Mouse (Mus musculus) spleen, adult 10 weeks (tissue): ENCODE measurements around the gene B4galnt4. TPM values are rescaled to one million over a fixed set of nuclear protein-coding genes. Genes with fewer than 3 reads are reported as not detected.

Experiments used
- polyA plus RNA-seq: library from polyadenylated mRNA; stranded (reverse); fragments of 350-450 nt; fragmentation: Illumina TruSeq; extraction: RNeasy Lipid Tissue Mini Kit (QIAGEN cat#74804); gene quantifications from one replicate; pipeline ENCODE4 v1.2.3, GENCODE M21; 2015; ENCODE audit warnings: low replicate concordance; ENCODE audit not compliant: insufficient read depth

B4galnt4 gene
- 0.21 TPM for polyA plus RNA-seq

GRCm38 (mm10) chr7:141060426-141061242 lies at the start of gene B4galnt4:
Gene B4galnt4 (plus strand): TSS chr7:141061104.

GRCm38 (mm10) chr7:141017824-141018223 lies 43.1 kb upstream of the B4galnt4 start, which contains the start of gene Ifitm6:
Gene Ifitm6 (minus strand): TSS chr7:141017924.

GRCm38 (mm10) chr7:141028831-141029230 lies 32.1 kb upstream of the B4galnt4 start, which contains the start of gene Gm17387:
Gene Gm17387 (plus strand): TSS chr7:141029131.

GRCm38 (mm10) chr7:141077841-141078240 lies 16.9 kb downstream of the B4galnt4 start, which contains the start of gene Pkp3:
Gene Pkp3 (plus strand): TSS chr7:141078218.

GRCm38 (mm10) chr7:141099911-141100691 lies 39.2 kb downstream of the B4galnt4 start, which contains the start of gene Sigirr:
Gene Sigirr (minus strand): TSS chr7:141100572.

GRCm38 (mm10) chr7:141117636-141118035 lies 56.7 kb downstream of the B4galnt4 start, which contains the start of gene Ano9:
Gene Ano9 (minus strand): TSS chr7:141117806.

Other genes starting within 250 kb of the B4galnt4 start
- gene Zfp941, start 238.9 kb upstream of the B4galnt4 start, polyA plus RNA-seq: not detected
- gene Urah, start 226.1 kb upstream of the B4galnt4 start, polyA plus RNA-seq: not detected
- not detected for gene Scgb1c1, start 215.6 kb upstream of the B4galnt4 start, polyA plus RNA-seq
- not detected for gene Odf3, start 213.3 kb upstream of the B4galnt4 start, polyA plus RNA-seq
- not detected for gene Gm45785, start 204.8 kb upstream of the B4galnt4 start, polyA plus RNA-seq
- 50.8 TPM for gene Ric8a, start 204.1 kb upstream of the B4galnt4 start, polyA plus RNA-seq
- gene Bet1l, start 203.5 kb upstream of the B4galnt4 start, polyA plus RNA-seq: 16.2 TPM
- 119 TPM for gene Psmd13, start 179.1 kb upstream of the B4galnt4 start, polyA plus RNA-seq
- gene Sirt3, start 178.8 kb upstream of the B4galnt4 start, polyA plus RNA-seq: 10.2 TPM
- gene Cox8b, start 160.7 kb upstream of the B4galnt4 start, polyA plus RNA-seq: not detected
- 0.07 TPM for gene Nlrp6, start 140.2 kb upstream of the B4galnt4 start, polyA plus RNA-seq
- gene Pgghg, start 119.7 kb upstream of the B4galnt4 start, polyA plus RNA-seq: 11.0 TPM
- gene Ifitm5, start 110.8 kb upstream of the B4galnt4 start, polyA plus RNA-seq: 0.47 TPM
- gene Gm45717, start 105.2 kb upstream of the B4galnt4 start, polyA plus RNA-seq: not detected
- 142 TPM for gene Ifitm2, start 105.1 kb upstream of the B4galnt4 start, polyA plus RNA-seq
- 72.5 TPM for gene Ifitm1, start 93.9 kb upstream of the B4galnt4 start, polyA plus RNA-seq
- 262 TPM for gene Ifitm3, start 50.3 kb upstream of the B4galnt4 start, polyA plus RNA-seq
- 60.0 TPM for gene Ifitm6, start 43.2 kb upstream of the B4galnt4 start, polyA plus RNA-seq
- gene Gm17387, start 32.0 kb upstream of the B4galnt4 start, polyA plus RNA-seq: not detected
- gene Pkp3, start 17.1 kb downstream of the B4galnt4 start, polyA plus RNA-seq: 14.6 TPM
- 22.3 TPM for gene Sigirr, start 39.5 kb downstream of the B4galnt4 start, polyA plus RNA-seq
- gene Ano9, start 56.7 kb downstream of the B4galnt4 start, polyA plus RNA-seq: not detected
- gene Ptdss2, start 61.3 kb downstream of the B4galnt4 start, polyA plus RNA-seq: 20.3 TPM
- 38.6 TPM for gene Rnh1, start 111.8 kb downstream of the B4galnt4 start, polyA plus RNA-seq
- 16.9 TPM for gene Hras, start 132.9 kb downstream of the B4galnt4 start, polyA plus RNA-seq
- gene Lrrc56, start 133.1 kb downstream of the B4galnt4 start, polyA plus RNA-seq: 1.5 TPM
- 2.9 TPM for gene Lmntd2, start 153.0 kb downstream of the B4galnt4 start, polyA plus RNA-seq
- gene Rassf7, start 154.8 kb downstream of the B4galnt4 start, polyA plus RNA-seq: 3.6 TPM
- 70.7 TPM for gene Phrf1, start 167.7 kb downstream of the B4galnt4 start, polyA plus RNA-seq
- gene Irf7, start 205.4 kb downstream of the B4galnt4 start, polyA plus RNA-seq: 74.7 TPM
- 0.19 TPM for gene Cdhr5, start 215.7 kb downstream of the B4galnt4 start, polyA plus RNA-seq
- gene Sct, start 218.0 kb downstream of the B4galnt4 start, polyA plus RNA-seq: not detected
- gene Drd4, start 230.9 kb downstream of the B4galnt4 start, polyA plus RNA-seq: not detected